Mouse (Mus musculus): ENCODE measurements around the gene Foxf1.

DNA sequence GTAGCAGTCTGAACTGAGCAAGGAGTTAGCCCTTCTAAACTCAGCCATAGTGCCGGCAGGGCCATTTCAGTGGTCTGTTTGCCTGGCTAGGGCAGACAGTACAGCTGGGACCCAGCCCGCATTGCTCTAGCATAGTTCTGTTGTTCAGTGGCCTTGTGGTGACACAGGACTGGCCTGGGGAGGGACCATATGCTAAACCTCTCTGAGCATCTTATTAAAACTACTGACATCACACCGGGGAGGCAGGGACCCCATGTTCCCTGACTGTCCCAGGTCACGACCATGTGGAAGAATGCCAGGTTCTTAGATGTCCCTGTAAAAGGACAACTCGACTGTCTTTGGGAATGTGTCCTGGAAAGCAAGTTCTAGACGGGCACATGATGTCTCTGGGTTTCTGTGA, 8.0 kb downstream of the Foxf1 start:
- TF ChIP-seq USF2 (conservative IDR thresholded peaks at IDR 0.05; ENCODE audit: low read depth, low read length) (no peak), CTCF (conservative IDR thresholded peaks at IDR 0.05 in 1 of 2, IDR thresholded peaks at IDR 0.05 in 1 of 2; ENCODE audit: low read depth in 2 of 2, low read length in 2 of 2) (no peak), USF1 (IDR thresholded peaks at IDR 0.05; ENCODE audit: low read depth, low read length) (no peak), HCFC1 (IDR thresholded peaks at IDR 0.05; ENCODE audit: low read depth, low read length) (no peak), ZNF384 (IDR thresholded peaks at IDR 0.05; ENCODE audit: low read depth, low read length) (no peak), ETS1 (conservative IDR thresholded peaks at IDR 0.05; ENCODE audit: low read depth, low read length) (no peak), SMC3 (IDR thresholded peaks at IDR 0.05; ENCODE audit: low read depth, low read length) (no peak), MAZ (IDR thresholded peaks at IDR 0.05; ENCODE audit: low read depth, low read length) (no peak), CHD1 (IDR thresholded peaks at IDR 0.05; ENCODE audit: low read depth, low read length) (no peak), ZC3H11A (IDR thresholded peaks at IDR 0.05; ENCODE audit: low read depth, low read length) (no peak), KAT2A (IDR thresholded peaks at IDR 0.05; ENCODE audit: insufficient replicate concordance, low read length) (no peak), POLR2A (IDR thresholded peaks at IDR 0.05; ENCODE audit: low read depth, low read length) (no peak), JUN (IDR thresholded peaks at IDR 0.05; ENCODE audit: insufficient read depth, low read depth, low read length) (no peak), EP300 (IDR thresholded peaks at IDR 0.05; ENCODE audit: low read length) (no peak)

All from CH12.LX (cell line).